Mouse (Mus musculus) heart, embryonic 16.5 days (tissue): ENCODE data around the gene Fam57b. TPM values are rescaled to one million over a fixed set of nuclear protein-coding genes. Genes with fewer than 3 reads are reported as not detected.

Experiments used
- ATAC-seq: fragments of 200-750 bp; cut with Nextera tagmentation; replicated peaks from 2 replicates; pipeline ENCODE4 v1.8.0; 2017; ENCODE audit warnings: moderate number of reproducible peaks; ENCODE audit not compliant: insufficient read depth, low FRiP score; ENCODE audit errors: extremely low read depth
- H3K27ac ChIP-seq: fragments of 300-500 bp; sonication (generic); 2 replicates; pipeline ENCODE4 v1.5.1; 2014; ENCODE audit warnings: mild to moderate bottlenecking, low read length, control low read depth, moderate library complexity
- H3K27me3 ChIP-seq: fragments of 300-500 bp; sonication (generic); 2 replicates; pipeline ENCODE4 v1.6.1; 2014; ENCODE audit warnings: low read length, mixed read lengths; ENCODE audit not compliant: control insufficient read depth, insufficient read depth
- H3K36me3 ChIP-seq: fragments of 300-500 bp; sonication (generic); 2 replicates; pipeline ENCODE4 v1.6.1; 2014; ENCODE audit not compliant: control insufficient read depth, insufficient read depth
- H3K4me1 ChIP-seq: fragments of 300-500 bp; sonication (generic); 2 replicates; pipeline ENCODE4 v1.6.1; 2014; ENCODE audit warnings: low read length, mixed read lengths; ENCODE audit not compliant: control insufficient read depth, insufficient read depth
- H3K4me2 ChIP-seq: fragments of 300-500 bp; sonication (generic); 2 replicates; pipeline ENCODE4 v1.6.1; 2014; ENCODE audit warnings: low read depth, mild to moderate bottlenecking, control low read depth, low read length
- H3K4me3 ChIP-seq: fragments of 300-500 bp; sonication (generic); 2 replicates; pipeline ENCODE4 v1.5.1; 2014; ENCODE audit warnings: mild to moderate bottlenecking, control low read depth, low read length
- H3K9ac ChIP-seq: fragments of 300-500 bp; sonication (generic); 2 replicates; pipeline ENCODE4 v1.6.1; 2014; ENCODE audit warnings: low read length, control low read depth
- H3K9me3 ChIP-seq: fragments of 300-500 bp; sonication (generic); replicated peaks from 2 replicates; pipeline ENCODE4 v1.6.1; 2016; ENCODE audit warnings: low read length; ENCODE audit not compliant: control insufficient read depth
- WGBS: fragments of 180-500 bp; shearing (Covaris S2); extraction: QIAGEN DNeasy Blood & Tissue Kit; methylation state at CpG from one replicate; pipeline ENCODE4 v1.1.7; 2014; 5-methylcytosine and 5-hydroxymethylcytosine counted together
- polyA plus RNA-seq: library from polyadenylated mRNA; unstranded; fragments of >200 nt; fragmentation: Nextera tagmentation; extraction: Ambion mirVana; gene quantifications from 2 replicates; pipeline ENCODE4 v1.2.1, GENCODE M21; 2015

The Fam57b gene
- polyA plus RNA-seq, 1 experiment from 2014 or later = 1.4 TPM

- H3K4me3 ChIP-seq = no peak overlapping the region
- no peak overlapping the region for H3K4me2 ChIP-seq
- H3K36me3 ChIP-seq = no peaks in the 10 kb centered on the region
- no peak overlapping the region for H3K27ac ChIP-seq
- 18% methylated on average over 8 of the region's 8 CpGs for WGBS
- H3K9me3 ChIP-seq = no peaks in the 10 kb centered on the region
- peaks cover 9% of the 10 kb centered on the region for H3K4me1 ChIP-seq
- no peak for ATAC-seq
- no peak overlapping the region for H3K9ac ChIP-seq
- peaks cover 31% of the 10 kb centered on the region for H3K27me3 ChIP-seq
These were observed 27.9 kb downstream of the Fam57b start for GRCm38 (mm10) chr7:126825403-126825802.

DNA sequence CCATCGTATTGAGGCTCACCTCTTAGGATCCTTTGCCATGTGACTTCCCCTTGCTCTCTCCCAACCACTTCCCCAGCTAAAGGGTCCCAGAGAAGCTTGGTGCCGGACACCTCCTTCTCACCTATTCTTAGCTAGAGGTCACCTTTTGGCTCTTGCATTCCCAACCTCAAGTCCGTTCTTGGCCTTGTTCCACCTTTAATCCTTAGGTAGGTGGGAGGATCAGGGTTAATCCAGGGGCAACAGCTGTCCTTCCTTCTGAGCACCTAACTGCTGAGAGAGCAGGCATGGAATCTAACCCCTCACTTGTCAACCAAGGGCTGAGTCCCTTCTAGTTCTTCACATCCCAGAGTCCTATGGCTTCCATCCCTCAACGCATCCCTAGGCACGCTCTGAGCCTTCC, 28.5 kb downstream of the Fam57b start:
- no peaks in the 10 kb centered on the region for H3K36me3 ChIP-seq
- 51% methylated on average over 5 of the region's 5 CpGs for WGBS
- peaks cover 36% of the 10 kb centered on the region for H3K27me3 ChIP-seq

DNA sequence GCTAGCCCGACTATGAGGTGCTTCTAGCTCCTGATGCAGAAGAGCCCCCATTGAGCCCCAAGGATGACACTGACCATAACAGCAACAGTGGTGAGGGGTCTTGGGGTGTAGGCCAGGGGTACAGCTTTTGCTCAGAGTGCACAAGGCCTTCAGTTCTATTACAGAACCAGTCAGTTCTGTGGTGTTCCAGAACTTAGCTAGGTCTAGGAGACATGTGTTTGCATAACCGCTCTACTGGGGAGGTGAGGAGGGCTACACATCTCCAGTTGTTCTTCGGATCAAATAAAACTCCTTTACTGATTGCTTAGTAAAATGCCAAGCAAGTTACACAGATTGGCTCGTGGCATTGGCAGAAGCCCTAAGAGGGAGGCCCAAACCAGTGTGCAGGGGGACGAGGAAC, 34.1 kb downstream of the Fam57b start, which contains the start of gene 4930451I11Rik:
4930451I11Rik (minus strand) TSS at position 101 of the 400 bp plus-strand sequence.
- Histone ChIP-seq H3K27me3 (peaks cover 13% of the 10 kb centered on the region; the same call in 1 of the 2 replicates), H3K4me1 (0 out of 2 replicates have a peak, but pooled peaks cover 3% of the 10 kb centered on the region), H3K4me3 (peak within 1 kb of the TSS; percentile 45), H3K9me3 (no peaks in the 10 kb centered on the region), H3K9ac (0 out of 2 replicates have a peak within 1 kb of the TSS, but pooled peaks have one; percentile 14), H3K27ac (no peak within 1 kb of the TSS), H3K4me2 (peak within 1 kb of the TSS; percentile 63), H3K36me3 (no peaks in the 10 kb centered on the region)
- 53% methylated on average over 5 of the region's 5 CpGs for WGBS
- no peak for ATAC-seq

More for the DNA sequence above, 28.5 kb downstream of the Fam57b start:
- no peak overlapping the region for H3K27ac ChIP-seq
- H3K9ac ChIP-seq = no peak overlapping the region
- no peak overlapping the region for H3K4me2 ChIP-seq
- no peak overlapping the region for H3K4me3 ChIP-seq
- ATAC-seq = no peak
- no peaks in the 10 kb centered on the region for H3K9me3 ChIP-seq
- H3K4me1 ChIP-seq = peaks cover 9% of the 10 kb centered on the region

DNA sequence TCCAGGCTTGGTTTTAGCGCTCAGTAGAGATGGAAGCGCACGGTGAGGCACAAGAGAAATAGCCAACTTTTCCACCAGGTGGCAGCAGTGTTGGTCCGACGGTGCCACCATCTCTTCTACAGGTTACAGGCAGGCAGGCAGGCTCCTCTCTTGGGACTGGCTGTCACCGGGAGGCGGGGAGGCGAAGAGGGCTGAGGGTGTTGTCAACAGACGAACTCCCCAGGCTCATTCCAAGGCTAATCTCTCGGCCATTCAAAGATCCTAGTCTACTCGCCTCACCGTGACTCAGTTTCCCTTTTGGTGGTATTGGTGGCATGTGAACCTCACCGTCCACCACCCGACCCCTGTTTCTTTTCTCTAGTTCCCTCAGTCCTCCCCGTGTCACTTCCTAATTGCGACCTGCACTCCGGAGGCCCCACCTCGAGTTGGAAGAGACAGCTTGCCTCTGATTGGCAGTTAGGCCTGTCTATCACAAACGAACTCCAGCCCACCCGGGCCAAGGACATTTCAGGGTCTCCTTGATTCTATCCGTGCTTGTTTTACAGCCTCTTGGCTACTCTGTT, 34.6 kb downstream of the Fam57b start:
- H3K4me1 ChIP-seq = 0 out of 2 replicates have a peak, but pooled peaks cover 3% of the 10 kb centered on the region
- no peak overlapping the region for H3K27ac ChIP-seq
- H3K9ac ChIP-seq = 0 out of 2 replicates have a peak overlapping the region, but pooled peaks have one; percentile 14
- 1% methylated on average over 21 of the region's 21 CpGs for WGBS
- H3K4me3 ChIP-seq = peak overlapping the region; percentile 45
- peak overlapping the region; percentile 63 for H3K4me2 ChIP-seq
- H3K36me3 ChIP-seq = no peaks in the 10 kb centered on the region
- no peaks in the 10 kb centered on the region for H3K9me3 ChIP-seq
- H3K27me3 ChIP-seq = peaks cover 13% of the 10 kb centered on the region; the same call in 1 of the 2 replicates
- peak; percentile 83 for ATAC-seq

GRCm38 (mm10) chr7:126833294-126833693, 35.8 kb downstream of the Fam57b start:
- 0 out of 2 replicates have a peak, but pooled peaks cover 3% of the 10 kb centered on the region for H3K4me1 ChIP-seq
- no peaks in the 10 kb centered on the region for H3K9me3 ChIP-seq
- H3K9ac ChIP-seq = no peak overlapping the region
- no peak overlapping the region for H3K4me2 ChIP-seq
- ATAC-seq = no peak
- 100% methylated on average over 1 of the region's 1 CpGs for WGBS
- no peak overlapping the region for H3K4me3 ChIP-seq
- no peaks in the 10 kb centered on the region for H3K36me3 ChIP-seq
- H3K27me3 ChIP-seq = peaks cover 10% of the 10 kb centered on the region; the same call in 1 of the 2 replicates
- H3K27ac ChIP-seq = no peak overlapping the region

GRCm38 (mm10) chr7:126843276-126843675, 45.8 kb downstream of the Fam57b start:
- no peak for ATAC-seq
- 67% methylated on average over 9 of the region's 9 CpGs for WGBS
- H3K9ac ChIP-seq = no peak overlapping the region

GRCm38 (mm10) chr7:126845516-126845915, 48.0 kb downstream of the Fam57b start:
- 88% methylated on average over 2 of the region's 2 CpGs for WGBS
- ATAC-seq = no peak
- H3K27me3 ChIP-seq = peaks cover 28% of the 10 kb centered on the region

More at GRCm38 (mm10) chr7:126843276-126843675, 45.8 kb downstream of the Fam57b start:
- peaks cover 4% of the 10 kb centered on the region for H3K9me3 ChIP-seq
- H3K4me1 ChIP-seq = 0 out of 2 replicates have a peak, but pooled peaks cover 6% of the 10 kb centered on the region
- H3K27me3 ChIP-seq = peaks cover 15% of the 10 kb centered on the region
- no peak overlapping the region for H3K4me2 ChIP-seq
- H3K36me3 ChIP-seq = no peaks in the 10 kb centered on the region
- H3K4me3 ChIP-seq = no peak overlapping the region
- no peak overlapping the region for H3K27ac ChIP-seq

DNA sequence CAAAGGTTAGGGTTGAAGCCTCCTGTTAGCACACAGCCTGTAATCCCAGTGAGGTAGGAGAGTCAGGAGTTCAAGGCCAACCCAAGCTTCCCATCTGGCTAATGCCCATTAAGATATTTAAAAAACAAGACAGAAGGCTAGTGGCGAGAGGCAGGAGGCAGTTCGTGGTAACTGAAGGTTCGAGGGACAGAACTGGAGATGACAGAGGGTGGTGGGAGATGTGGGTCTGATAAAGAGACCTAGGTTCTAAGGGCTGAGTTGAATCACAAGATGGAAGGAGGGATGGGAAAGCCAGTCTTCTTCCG, 49.6 kb downstream of the Fam57b start, which contains the start of gene Doc2a:
Doc2a (plus strand) TSS at position 301 of the 305 bp plus-strand sequence.
- peak within 1 kb of the TSS; percentile 59 for H3K4me3 ChIP-seq
- H3K27me3 ChIP-seq = peaks cover 28% of the 10 kb centered on the region
- H3K9ac ChIP-seq = peak within 1 kb of the TSS; percentile 62
- 37% methylated on average over 4 of the region's 4 CpGs for WGBS
- no peak within 1 kb of the TSS for H3K27ac ChIP-seq
- peaks cover 3% of the 10 kb centered on the region for H3K36me3 ChIP-seq
- no peaks in the 10 kb centered on the region for H3K9me3 ChIP-seq
- H3K4me2 ChIP-seq = peak within 1 kb of the TSS; percentile 95
- ATAC-seq = no peak
- 0 out of 2 replicates have a peak, but pooled peaks cover 6% of the 10 kb centered on the region for H3K4me1 ChIP-seq

More at GRCm38 (mm10) chr7:126845516-126845915, 48.0 kb downstream of the Fam57b start:
- Histone ChIP-seq H3K27ac (no peak overlapping the region), H3K36me3 (no peaks in the 10 kb centered on the region), H3K9ac (no peak overlapping the region), H3K4me1 (0 out of 2 replicates have a peak, but pooled peaks cover 6% of the 10 kb centered on the region), H3K4me3 (no peak overlapping the region), H3K4me2 (no peak overlapping the region), H3K9me3 (peaks cover 4% of the 10 kb centered on the region)
